Mouse (Mus musculus): ENCODE measurements around the gene Gpr137.

DNA sequence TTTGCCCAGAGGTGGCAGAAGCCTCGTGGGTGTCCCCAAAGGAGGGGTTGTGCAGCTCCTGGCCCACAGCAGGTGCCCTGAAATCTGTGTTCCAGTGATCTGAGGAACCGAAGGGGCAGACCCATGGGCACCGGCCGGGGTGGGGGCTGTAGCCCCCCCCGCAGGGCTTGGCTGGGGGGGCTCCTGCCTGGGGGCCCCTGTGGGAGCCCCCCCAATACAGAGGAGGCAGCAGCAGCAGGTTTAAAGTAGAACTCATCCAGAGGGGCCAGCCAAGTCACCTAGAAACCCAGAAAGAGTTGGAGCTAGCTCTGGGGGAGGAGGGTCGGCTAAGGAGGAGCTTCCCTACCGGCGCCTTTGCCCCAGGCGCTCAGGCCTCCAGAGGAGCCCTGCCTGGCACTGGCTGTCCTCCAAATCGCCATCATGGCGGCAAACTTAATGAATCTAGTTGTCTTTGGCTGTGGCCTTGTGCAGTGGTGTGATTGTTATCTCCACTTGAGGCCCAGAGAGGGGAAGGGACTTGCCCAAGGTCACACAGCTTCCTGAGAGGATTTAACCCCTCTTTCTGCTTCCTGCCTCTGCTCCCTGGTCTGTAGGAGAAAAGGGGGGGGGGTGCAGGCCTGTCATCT is 28.3 kb upstream of the Gpr137 start:
- TF ChIP-seq CTCF (IDR thresholded peaks at IDR 0.05; ENCODE audit: low read depth) (no peak), EP300 (optimal IDR thresholded peaks at IDR 0.05) (no peak)

All from stomach, postnatal 0 days (tissue).